Mouse (Mus musculus): ENCODE measurements around the gene B230118H07Rik.
A peak's percentile ranks its signal among the peaks of the same experiment; 100 is the strongest.

B230118H07Rik gene

DNA sequence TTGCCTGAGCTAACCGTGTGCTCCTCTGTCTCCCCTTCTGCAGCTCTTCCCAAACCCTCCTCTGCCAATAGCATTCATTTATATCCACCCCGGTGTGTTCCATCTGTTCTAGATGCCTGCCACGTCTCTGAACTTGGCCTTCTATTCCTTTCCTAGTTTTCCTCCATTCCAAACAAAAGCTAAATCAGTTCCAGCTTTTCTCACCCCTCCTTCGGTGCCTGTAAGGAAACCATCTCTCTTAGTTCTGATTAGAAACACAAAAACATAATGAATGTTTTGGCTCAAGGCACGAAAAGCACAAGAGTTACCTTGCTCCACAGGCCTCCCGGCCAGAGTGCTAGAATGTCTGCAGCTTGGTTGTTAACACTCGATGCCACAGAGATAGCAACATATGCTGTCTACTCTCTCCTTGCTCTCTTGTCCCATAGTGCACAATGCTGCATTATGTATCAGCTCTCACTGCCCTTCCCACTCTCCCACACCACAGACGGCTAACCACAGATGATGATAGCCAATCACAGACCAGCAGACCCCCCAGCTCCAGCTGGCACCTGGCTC, at the start of gene B230118H07Rik, which contains the start of gene Rag1:
B230118H07Rik (minus strand) TSS at position 419 of the 558 bp plus-strand sequence.
Rag1 (minus strand) TSS at position 388 of the 558 bp plus-strand sequence.
- no peak for DNase-seq (ENCODE audit: low spot score)

DNA sequence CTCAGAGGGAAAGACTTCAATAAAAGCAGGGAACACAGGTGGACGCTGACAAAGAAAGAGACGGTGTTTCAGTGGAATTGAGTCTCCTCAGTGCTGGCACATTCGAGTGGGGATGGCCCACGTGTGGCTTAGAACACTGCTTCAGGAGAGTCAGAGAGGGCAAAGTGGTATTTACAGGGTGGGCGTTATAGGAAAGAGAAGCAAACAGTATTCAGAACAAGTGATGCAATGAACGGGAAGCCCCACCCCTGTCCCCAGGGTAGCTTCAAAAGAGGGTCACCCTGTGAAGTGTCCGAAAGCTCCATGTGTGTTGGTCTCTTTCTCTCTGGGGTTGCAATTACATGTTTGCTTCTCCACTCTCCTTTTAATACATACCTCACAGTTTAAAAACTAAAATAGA, 46.3 kb upstream of the B230118H07Rik start:
- no peak for DNase-seq (ENCODE audit: low spot score)

DNA sequence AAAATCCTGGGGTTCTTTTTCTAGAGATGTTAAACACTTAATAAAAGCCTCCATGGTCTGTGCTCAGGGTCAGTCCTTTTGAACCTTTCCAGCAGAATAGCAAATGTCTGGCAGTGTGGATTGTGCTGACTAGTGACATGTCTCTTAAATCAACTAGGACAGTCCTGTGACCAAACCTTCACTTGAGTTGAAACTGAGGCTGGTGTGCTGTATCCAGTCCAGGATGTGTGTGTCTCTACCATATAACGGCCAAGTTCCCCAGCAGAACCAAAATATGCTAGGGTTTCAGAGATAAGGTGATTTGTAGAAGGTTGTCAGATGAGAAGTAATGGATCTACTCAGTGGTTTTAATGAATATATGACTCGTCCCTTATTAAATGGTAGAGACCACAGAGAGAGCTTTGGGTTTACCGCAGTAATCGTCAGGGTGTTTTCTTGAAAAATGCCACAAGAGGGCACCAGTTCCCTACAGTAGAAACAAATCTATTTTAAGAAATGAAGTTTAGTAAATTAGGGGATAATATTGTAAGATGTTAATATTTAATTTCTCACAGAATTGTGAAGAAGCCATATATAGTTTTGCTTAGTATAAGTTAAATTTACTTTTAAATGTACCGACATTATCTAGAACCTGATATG, 44.4 kb upstream of the B230118H07Rik start:
- no peak for DNase-seq (ENCODE audit: low spot score)

DNA sequence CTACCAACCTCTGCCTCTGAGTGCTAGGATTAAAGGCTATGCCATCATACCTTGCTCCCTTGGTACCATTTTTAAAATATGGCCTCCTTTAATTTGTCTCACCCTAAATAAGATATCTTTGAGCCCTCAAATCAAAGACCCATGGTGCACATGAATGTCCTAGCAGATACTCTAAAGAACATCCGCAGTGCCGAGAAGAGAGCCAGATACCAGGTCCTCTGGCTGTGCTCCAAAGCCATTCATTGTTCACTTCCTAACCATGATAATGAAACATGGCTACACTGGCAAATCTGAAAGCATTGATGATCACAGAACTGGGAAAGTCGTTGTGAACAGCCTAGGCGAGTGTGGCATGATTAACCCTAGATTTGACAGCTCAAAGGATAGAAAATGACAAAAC, 43.7 kb upstream of the B230118H07Rik start:
- DNase-seq (ENCODE audit: low spot score) = no peak

DNA sequence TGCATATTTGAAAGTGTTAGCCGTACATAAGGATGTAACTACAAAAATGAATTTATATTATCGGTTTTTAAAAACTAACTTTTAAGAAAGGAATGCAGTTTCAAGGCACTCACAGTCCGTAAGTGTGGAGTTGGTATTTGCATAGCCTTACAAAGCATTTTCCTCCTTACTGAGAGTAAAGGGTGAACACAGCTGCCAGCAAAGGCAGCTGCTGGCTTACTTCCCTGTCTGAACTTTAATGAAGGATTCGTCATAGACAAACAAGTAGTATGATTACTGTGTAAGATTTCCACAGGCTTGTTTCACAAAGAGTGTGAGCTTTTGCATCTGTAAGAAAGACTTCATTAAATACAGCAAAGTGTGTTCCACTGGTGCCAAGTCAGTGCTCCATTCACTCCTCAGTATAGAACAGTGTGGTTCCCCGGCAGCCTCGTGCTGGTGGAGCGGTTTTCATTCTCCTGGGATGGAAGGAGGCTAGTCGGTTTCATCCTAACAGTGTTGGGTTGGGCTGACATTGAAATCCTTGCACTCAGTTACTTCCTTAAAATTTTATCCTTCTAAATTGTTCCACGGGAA, 41.0 kb upstream of the B230118H07Rik start:
- no peak for DNase-seq (ENCODE audit: low spot score)

DNA sequence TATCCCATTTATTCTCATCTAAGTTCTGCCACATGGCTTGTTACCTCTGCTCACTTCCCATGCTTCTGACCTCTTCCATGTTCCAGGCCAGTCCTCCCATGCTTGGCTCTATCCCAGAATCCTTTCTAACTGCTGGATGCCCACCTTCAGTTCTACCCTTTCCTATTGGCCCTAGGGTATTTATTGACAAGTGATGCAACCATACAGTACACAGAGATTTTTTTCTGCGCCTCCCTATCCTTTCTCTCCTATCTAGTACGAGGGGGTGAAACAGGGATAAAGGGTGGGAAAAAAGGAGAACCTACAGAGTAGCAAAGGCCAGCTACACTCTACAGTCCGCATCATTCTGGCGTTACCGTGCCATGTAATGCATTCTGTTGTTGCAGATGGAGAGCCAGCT, 38.7 kb upstream of the B230118H07Rik start:
- DNase-seq (ENCODE audit: low spot score) = no peak

DNA sequence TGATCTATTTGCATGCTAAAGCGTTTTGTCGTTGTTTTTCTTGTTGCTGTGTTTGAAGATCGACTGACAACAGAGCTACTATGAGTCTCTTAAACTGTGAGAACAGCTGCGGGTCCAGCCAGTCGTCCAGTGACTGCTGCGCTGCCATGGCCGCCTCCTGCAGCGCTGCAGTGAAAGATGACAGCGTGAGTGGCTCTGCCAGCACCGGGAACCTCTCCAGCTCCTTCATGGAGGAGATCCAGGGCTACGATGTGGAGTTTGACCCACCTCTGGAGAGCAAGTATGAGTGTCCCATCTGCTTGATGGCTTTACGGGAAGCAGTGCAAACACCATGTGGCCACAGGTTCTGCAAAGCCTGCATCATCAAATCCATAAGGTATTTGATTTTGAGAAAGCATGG, 35.1 kb upstream of the B230118H07Rik start:
- no peak for DNase-seq (ENCODE audit: low spot score)

DNA sequence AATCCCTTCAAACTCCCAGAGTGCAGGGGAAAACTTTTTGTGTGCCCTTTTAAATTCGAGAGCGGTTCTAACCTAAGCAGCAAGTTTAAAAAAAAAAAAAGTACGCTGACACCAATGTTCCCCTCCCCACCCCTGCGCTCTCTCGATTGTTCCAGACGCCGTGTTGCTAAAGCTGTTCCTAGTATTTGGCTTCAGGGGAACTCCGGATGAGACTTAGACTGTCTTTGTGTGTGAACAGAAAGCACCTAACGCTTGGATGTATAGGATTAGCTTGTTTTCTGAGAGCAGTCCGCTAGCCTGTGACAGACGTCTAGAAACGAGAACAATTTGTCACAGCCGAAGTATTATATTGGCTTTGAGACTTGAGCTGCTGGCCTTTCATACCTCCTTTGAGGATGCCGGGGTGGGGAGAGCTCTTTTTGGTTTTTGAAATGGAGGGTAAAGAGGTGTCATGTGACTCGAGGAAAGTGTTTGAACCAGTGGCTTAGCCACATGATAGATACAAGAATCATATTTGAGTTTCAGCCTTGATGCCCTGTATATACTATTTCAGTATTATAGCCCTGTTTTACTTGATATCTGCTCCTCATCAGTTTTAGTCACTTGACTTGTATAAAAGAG, 29.9 kb upstream of the B230118H07Rik start:
- no peak for DNase-seq (ENCODE audit: low spot score)

DNA sequence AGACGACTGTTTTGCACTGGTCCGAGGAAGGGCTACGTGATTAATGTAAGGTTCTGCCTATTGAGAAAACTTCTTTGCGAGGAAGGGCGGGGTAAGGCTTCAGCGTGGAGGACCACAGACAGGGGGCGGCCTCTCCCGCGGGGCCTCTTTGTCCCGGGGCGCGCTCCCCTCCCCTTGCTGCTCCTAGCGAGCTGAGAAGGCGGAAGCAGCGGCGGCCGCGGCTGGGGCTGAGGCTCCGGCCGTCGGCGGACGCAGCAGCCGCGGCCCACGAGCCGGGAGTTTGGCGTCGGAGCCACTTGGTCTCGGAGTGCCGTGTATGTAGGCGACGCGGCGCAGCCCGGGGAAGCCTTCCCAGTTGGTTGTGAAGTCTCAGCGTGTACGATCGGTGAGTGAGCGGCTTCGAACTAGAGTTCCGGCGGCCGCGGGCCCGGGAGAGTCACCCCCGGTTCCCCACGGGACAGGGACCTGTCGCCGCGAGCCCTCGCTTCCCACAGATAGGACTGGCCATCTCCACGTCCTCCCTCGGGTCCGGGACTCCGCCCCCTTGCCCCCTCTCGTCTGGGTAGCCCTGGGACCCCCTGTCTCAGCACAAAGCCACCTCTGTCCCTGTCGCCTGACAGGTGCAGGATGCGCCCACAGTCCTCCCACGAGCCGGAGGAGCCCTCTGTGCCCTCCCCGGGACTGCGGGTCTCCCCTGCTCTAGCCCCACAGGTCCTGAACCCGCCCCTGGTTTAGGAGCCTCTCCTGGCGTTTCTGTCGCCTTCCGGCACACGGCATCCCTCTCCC, 29.1 kb upstream of the B230118H07Rik start, which contains the start of gene Traf6:
Traf6 (plus strand) TSS at position 194 of the 786 bp plus-strand sequence.
- peak; percentile 91 for DNase-seq (ENCODE audit: low spot score)

DNA sequence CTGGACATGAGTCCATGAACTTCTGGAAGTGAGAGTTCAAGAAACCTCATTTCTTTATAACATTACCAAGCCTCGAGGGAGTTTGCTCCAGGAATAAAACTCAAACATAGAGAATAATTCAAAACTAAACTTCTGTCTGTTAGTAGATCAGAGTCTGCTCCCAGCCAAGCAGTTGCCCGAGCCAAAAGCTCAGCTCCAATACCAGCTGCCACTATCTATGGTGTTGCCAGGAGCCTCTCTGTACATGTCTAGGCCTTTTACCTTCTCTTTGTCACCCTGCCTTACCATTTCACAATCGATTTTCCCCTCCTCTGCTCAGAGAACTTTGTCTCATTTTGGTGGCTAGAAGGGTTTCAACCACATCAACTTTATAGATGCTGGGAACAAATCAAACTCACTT, 24.2 kb upstream of the B230118H07Rik start:
- DNase-seq (ENCODE audit: low spot score) = no peak

DNA sequence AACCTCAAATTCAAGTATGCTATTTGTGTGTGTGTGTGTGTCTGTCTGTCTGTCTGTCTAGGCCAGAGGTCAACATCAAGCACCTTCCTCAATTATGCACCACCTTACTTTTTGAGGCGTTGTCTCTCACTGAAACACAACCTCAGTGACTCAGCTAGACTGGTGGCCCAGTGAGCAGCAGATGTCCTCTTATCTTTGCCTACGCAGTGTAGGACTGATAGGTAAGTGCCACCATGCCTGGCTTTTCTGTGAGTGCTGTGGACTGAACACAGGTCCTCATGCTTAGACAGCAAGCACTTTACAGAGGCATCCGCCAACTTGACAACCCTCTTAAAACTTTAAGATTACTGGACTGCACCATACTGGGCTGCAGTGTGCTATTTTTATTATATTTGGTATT, 19.4 kb upstream of the B230118H07Rik start:
- no peak for DNase-seq (ENCODE audit: low spot score)

DNA sequence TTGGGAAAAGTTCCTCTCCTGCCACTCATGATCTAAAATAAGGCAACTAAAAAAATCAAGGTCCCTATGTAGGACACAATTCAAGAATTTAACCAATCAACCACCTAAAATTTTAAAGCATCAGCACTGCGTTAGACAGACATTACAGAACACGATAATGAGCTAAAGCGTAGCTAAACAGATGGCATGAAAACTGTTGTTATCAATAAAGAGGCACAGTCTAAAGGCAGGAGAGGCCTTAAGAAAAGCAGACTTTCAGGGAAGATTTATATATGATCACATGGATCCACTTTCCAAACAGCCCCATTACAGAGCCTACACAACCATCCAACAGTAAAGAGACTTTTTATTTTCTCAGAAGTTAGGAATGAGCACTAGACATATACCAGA, 16.4 kb upstream of the B230118H07Rik start:
- DNase-seq (ENCODE audit: low spot score) = no peak

DNA sequence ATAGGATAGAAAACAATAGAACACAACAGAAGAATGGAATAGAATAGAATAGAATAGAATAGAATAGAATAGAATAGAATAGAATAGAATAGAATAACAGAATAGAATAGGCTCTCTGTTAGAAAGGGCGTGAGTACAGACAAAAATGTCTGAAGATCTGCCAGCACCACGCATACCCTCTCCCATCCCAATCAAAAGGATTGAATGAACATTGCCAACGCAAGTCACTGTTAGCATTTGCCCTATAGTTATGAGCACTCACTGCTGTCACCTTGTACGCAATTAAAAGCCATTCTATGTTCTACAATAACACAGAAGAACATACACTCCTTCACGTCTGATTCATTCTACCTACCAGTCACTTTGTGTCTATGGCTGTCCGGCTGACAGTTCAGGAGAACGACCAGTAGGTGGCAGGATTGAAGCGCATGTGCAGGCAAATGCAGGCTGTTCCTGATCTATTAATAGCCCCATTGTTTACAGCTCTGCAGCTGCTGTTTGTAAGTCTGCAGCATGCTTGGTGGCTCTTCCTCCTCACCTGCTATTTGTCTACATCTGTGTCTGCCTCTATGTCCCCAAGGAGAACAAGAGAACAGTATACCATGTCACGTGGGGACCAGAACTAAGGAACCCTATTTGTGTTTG, 15.8 kb upstream of the B230118H07Rik start:
- peak; percentile 69 for DNase-seq (ENCODE audit: low spot score)

DNA sequence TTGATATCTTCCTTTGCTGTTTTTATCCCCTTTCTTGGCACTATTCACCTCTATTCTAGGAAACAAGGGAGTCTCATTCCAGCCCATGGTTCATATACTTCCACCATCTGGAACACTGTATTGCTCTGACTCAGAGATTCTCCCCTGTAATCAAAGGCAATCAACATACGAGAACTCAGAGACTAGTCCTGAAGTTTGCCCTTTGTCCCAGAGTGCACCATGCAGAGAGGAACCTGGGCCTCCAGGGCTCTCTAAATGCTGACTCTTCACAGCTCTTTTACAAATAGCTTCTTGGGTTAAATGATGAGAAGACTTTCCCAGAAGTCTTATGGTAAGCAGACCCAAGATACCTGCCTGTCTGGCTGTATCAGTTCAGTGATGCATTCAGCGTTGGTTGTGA, 11.2 kb upstream of the B230118H07Rik start:
- DNase-seq (ENCODE audit: low spot score) = no peak

DNA sequence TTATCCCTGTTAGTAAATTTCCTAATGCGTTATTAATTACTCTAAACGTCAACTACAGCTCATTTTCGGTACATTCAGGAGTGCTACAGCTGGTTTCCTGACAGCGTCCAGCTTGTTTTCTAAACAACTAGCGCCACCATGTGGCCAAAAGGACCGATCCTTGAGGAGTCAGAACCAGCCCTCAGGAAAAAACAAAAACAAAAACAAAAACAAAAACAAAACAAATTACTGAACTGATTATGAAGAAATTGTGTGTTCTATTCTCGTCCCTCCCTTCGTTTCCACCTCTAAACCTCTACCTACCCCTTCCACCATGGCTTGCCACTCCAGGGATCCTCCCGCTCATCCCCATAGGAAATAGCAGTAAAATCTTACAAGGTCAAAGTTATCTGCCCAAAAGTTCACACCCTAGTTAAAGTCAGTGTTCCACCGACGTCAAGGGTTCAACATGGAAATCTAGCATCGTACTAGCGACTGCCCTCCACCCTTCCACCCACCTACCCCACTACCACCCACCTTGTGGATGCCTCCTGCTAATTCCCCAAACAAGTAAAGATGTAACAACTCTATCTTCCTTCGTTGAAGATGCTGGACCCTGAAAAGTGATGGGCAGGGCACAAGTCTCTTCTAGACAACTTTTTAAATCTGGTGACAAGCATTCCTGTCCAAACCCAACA, 3.7 kb upstream of the B230118H07Rik start:
- DNase-seq (ENCODE audit: low spot score) = peak; percentile 77

DNA sequence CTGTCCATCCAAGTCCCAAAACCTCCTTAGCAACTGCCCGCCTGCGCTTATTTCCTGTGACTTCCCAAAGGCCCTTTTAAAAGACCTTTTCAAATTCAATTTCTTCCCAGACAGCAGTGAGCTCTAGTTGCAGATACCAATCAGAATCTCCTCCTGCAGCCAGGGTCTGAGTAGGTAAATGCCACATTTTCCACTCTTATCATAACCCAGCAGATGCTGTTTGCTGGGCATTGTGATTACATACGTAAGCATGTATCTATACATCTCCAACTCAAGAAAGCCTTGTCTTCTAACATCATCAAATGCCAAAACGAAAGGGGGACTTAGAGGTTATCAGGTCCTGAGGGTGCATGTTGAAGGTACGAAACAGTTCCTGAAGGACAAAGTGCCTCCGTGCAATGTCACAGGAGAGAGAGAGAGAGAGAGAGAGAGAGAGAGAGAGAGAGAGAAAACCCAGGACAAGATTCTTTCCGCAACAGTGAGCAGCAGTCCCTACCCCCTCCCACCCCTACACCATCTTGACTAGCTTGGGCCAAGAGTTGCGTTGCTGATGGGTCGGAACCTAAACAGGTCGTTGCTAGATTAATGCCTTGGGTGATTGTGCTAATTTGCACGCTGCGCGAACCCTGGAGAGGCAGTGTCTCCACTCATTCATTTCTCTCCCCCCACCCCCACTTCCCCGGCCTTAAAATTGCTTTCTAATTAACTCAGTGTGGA, 3.0 kb upstream of the B230118H07Rik start:
- DNase-seq (ENCODE audit: low spot score) = no peak

DNA sequence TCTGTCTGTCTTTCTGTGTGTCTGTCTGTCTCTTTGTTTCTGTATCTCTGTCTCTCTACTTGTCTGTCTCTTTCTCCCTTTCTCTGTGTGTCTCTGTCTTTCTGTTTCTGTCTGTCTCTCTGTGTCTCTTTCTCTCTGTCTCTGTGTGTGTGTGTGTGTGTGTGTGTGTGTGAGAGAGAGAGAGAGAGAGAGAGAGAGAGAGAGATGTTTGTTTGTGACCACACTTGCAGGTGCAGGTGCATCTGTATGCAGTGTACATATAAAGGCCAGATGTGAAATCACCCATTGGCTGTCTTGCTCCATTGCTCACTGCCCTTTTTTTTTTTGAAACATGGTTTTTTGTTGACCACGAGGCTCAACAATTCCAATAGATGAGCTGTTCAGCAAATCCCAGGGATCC, 1.1 kb upstream of the B230118H07Rik start:
- DNase-seq (ENCODE audit: low spot score) = no peak

DNA sequence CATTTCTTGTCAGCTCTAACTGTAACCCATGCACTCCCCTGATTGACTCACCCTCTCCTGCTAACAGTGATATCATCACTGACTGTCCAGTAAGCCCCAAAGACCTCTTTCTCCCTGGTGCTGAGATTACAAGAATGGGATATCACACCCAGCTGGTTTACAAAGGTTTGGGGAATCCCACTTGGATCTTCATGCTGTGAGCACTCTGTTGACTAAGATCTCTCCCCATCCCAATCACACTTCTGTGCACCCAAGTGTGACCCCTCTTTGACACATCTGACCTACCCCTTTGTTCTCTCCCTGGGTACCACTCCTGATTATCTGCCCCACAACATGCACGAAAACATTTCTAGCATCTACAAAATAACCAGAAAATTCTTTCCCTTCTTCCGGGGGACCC, 971 bp downstream of the B230118H07Rik start:
- DNase-seq (ENCODE audit: low spot score) = no peak

DNA sequence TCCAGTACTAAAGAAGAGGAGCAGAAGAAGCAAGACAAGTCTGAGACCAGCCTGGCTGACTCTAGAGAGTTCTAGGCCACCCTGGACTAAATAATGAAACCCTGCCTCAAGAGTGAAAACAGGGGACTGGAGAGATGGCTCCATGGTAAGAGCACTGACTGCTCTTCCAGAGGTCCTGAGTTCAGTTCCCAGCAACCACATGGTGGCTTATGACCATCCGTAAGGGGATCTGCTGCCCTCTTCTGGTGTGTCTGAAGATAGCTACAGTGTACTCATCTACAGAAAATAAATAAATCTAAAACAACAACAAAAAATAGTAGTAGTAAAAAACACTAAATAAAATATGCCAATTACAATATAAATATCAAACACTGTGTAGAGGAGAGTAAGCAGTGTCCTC, 3.5 kb downstream of the B230118H07Rik start:
- DNase-seq (ENCODE audit: low spot score) = no peak

DNA sequence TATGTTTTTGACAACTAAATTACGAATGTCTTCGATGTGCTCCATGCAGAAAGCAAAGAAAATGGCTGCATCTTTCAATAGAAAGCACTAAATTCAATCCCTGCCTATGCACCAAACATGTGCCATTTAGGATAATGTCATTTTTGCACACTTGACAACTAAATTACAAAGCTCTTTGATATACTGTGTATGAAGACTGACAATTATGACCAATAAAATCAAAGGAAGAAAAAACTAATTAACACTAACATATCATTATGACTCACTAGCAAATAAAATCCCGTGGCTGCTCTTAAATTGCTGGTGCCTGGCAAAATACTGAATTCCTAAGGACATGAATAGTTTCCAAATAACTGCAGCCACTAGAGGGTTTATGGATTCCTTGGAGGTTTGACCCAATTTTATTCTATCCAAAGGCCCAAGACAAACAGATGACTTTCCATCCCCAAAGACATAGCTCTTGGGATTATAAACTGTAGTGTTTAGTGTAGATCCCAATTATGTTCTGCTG, 9.4 kb downstream of the B230118H07Rik start:
- no peak for DNase-seq (ENCODE audit: low spot score)

Data from urinary bladder, postnatal 14 days (tissue).